Mouse (Mus musculus) lung, postnatal 0 days (tissue): Measurements from ENCODE around the gene Stat6. TPM values are rescaled to one million over a fixed set of nuclear protein-coding genes. Genes with fewer than 3 reads are reported as not detected.

Experiments used
- ATAC-seq: fragments of 200-750 bp; cut with Nextera tagmentation; 2 replicates; pipeline ENCODE4 v1.8.0; 2017; ENCODE audit warnings: moderate library complexity
- DNase-seq: peaks from one replicate; pipeline ENCODE4 v3.0.0-alpha.2; 2016; ENCODE audit warnings: low spot score
- H3K27ac ChIP-seq: fragments of 300-500 bp; sonication (generic); 2 replicates; pipeline ENCODE4 v1.5.1; 2014; ENCODE audit warnings: antibody characterized with exemption, mild to moderate bottlenecking, low read length, mixed read lengths
- H3K27me3 ChIP-seq: fragments of 300-500 bp; sonication (generic); replicated peaks from 2 replicates; pipeline ENCODE4 v1.6.1; 2014; ENCODE audit warnings: low read length, mixed read lengths; ENCODE audit not compliant: insufficient read depth
- H3K36me3 ChIP-seq: fragments of 300-500 bp; sonication (generic); 2 replicates; pipeline ENCODE4 v1.6.1; 2014; ENCODE audit warnings: low read length, mixed read lengths; ENCODE audit not compliant: insufficient read depth
- H3K4me1 ChIP-seq: fragments of 300-500 bp; sonication (generic); 2 replicates; pipeline ENCODE4 v1.6.1; 2014; ENCODE audit warnings: antibody characterized with exemption, low read depth, low read length, mixed read lengths; ENCODE audit not compliant: insufficient read depth
- H3K4me2 ChIP-seq: fragments of 300-500 bp; sonication (generic); replicated peaks from 2 replicates; pipeline ENCODE4 v1.6.1; 2014; ENCODE audit warnings: low read depth, mild to moderate bottlenecking, low read length, moderate library complexity, mixed read lengths
- H3K4me3 ChIP-seq: fragments of 300-500 bp; sonication (generic); 2 replicates; pipeline ENCODE4 v1.5.1; 2014; ENCODE audit warnings: low read depth, low read length
- H3K9ac ChIP-seq: fragments of 300-500 bp; sonication (generic); replicated peaks from 2 replicates; pipeline ENCODE4 v1.6.1; 2014; ENCODE audit warnings: low read depth, mild to moderate bottlenecking
- H3K9me3 ChIP-seq: fragments of 300-500 bp; sonication (generic); 2 replicates; pipeline ENCODE4 v1.6.1; 2016; ENCODE audit warnings: low read length, mixed read lengths
- CTCF ChIP-seq: IDR thresholded peaks from 2 replicates; pipeline ENCODE4 v1.5.1; 2016; ENCODE audit warnings: antibody characterized with exemption, mild to moderate bottlenecking
- EP300 ChIP-seq: IDR thresholded peaks from 2 replicates; pipeline ENCODE4 v1.6.1; 2016; ENCODE audit warnings: antibody characterized with exemption, mild to moderate bottlenecking, control low read depth
- WGBS: fragments of 180-500 bp; shearing (Covaris S2); extraction: QIAGEN DNeasy Blood & Tissue Kit; methylation state at CpG from one replicate; pipeline ENCODE4 v1.1.7; 2014; 5-methylcytosine and 5-hydroxymethylcytosine counted together
- polyA plus RNA-seq: library from polyadenylated mRNA; unstranded; fragments of >200 nt; fragmentation: Nextera tagmentation; extraction: Ambion mirVana; gene quantifications from 2 replicates; pipeline ENCODE4 v1.2.1, GENCODE M21; 2015

Gene Stat6
- polyA plus RNA-seq, 1 experiment from 2014 or later = 39.1 TPM

- Histone ChIP-seq H3K4me3 (no peak overlapping the region), H3K36me3 (no peaks in the 10 kb centered on the region), H3K27me3 (no peaks in the 10 kb centered on the region), H3K9me3 (no peaks in the 10 kb centered on the region), H3K4me2 (no peak overlapping the region), H3K4me1 (peaks cover 6% of the 10 kb centered on the region; the same call in 1 of the 2 replicates), H3K27ac (no peak overlapping the region), H3K9ac (no peak overlapping the region)
- DNase-seq (no peak), ATAC-seq (no peak)
- WGBS = 65% methylated on average over 5 of the region's 5 CpGs
- TF ChIP-seq CTCF = no peak
- TF ChIP-seq EP300 = no peak
Measured at GRCm38 (mm10) chr10:127640421-127640820, 2.4 kb upstream of the Stat6 start.

GRCm38 (mm10) chr10:127641861-127642771, 670 bp upstream of the Stat6 start:
- TF ChIP-seq EP300 (peak; percentile 9; the same call in 1 of the 2 replicates), CTCF (peak; percentile 97)
- peak; percentile 93 for DNase-seq
- Histone ChIP-seq H3K9ac (peak overlapping the region; percentile 77), H3K27ac (peak overlapping the region; percentile 97), H3K9me3 (no peaks in the 10 kb centered on the region), H3K27me3 (no peaks in the 10 kb centered on the region), H3K4me1 (peaks cover 6% of the 10 kb centered on the region; the same call in 1 of the 2 replicates), H3K4me3 (peak overlapping the region; percentile 66), H3K4me2 (peak overlapping the region; percentile 79), H3K36me3 (peaks cover 2% of the 10 kb centered on the region; the same call in 1 of the 2 replicates)
- peak; percentile 75 for ATAC-seq
- WGBS = 4% methylated on average over 19 of the region's 19 CpGs

- TF ChIP-seq CTCF (peak; percentile 35), EP300 (no peak)
- peak; percentile 65 for ATAC-seq
- DNase-seq = peak; percentile 91
- peaks cover 2% of the 10 kb centered on the region for H3K36me3 ChIP-seq
- peak overlapping the region; percentile 66 for H3K4me3 ChIP-seq
- peak overlapping the region; percentile 77 for H3K9ac ChIP-seq
- H3K4me1 ChIP-seq = peaks cover 6% of the 10 kb centered on the region; the same call in 1 of the 2 replicates
- peak overlapping the region; percentile 97 for H3K27ac ChIP-seq
- no peaks in the 10 kb centered on the region for H3K27me3 ChIP-seq
- H3K4me2 ChIP-seq = peak overlapping the region; percentile 79
- WGBS = under 1% methylated on average over 24 of the region's 25 CpGs
- no peaks in the 10 kb centered on the region for H3K9me3 ChIP-seq
Measured at GRCm38 (mm10) chr10:127643553-127644238, 910 bp downstream of the Stat6 start.

- Histone ChIP-seq H3K4me1 (peaks cover 6% of the 10 kb centered on the region; the same call in 1 of the 2 replicates), H3K27ac (no peak overlapping the region), H3K9ac (no peak overlapping the region), H3K27me3 (no peaks in the 10 kb centered on the region), H3K9me3 (no peaks in the 10 kb centered on the region), H3K4me2 (no peak overlapping the region), H3K4me3 (no peak overlapping the region), H3K36me3 (peaks cover 2% of the 10 kb centered on the region)
- TF ChIP-seq CTCF = no peak
- TF ChIP-seq EP300 = no peak
- WGBS = 64% methylated on average over 2 of the region's 2 CpGs
- DNase-seq = no peak
- ATAC-seq = no peak
Measured at GRCm38 (mm10) chr10:127645791-127646190, 3.0 kb downstream of the Stat6 start.

DNA sequence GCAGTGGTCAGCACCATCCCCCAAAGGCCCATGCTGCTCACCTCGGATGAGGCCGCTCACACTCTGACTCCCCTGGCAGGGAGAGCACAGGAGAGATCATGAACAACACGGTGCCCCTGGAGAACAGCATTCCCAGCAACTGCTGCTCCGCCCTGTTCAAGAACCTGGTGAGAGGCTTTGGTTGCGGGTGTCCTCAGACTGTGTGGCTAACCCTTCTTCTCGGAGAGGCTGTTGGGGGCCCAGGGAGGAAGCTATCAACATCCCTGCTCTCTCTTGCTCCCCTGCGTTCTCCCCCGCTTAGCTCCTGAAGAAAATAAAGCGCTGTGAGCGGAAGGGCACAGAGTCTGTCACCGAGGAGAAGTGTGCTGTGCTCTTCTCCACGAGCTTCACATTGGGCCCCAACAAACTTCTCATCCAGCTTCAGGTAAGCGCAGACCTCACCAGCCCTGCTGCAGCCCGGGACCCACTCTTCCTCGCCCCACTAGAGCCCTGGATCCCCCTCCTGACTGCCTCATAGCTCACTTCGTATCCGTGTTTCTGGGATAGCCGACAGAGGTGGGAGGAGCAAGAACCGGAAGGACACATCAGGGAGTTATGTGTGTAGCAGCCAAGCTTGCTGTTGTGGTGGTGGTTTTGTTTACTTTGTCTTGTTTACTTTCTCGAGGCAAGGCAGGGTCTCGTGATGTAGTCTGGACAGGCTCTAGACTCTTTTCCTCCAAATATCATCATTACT, 10.3 kb downstream of the Stat6 start:
- DNase-seq (peak; percentile 54), ATAC-seq (peak; percentile 58)
- WGBS = 36% methylated on average over 21 of the region's 21 CpGs
- H3K27me3 ChIP-seq = no peaks in the 10 kb centered on the region
- peaks cover 29% of the 10 kb centered on the region for H3K36me3 ChIP-seq
- H3K4me1 ChIP-seq = no peaks in the 10 kb centered on the region
- TF ChIP-seq CTCF = no peak
- no peak for TF ChIP-seq EP300
- no peak overlapping the region for H3K9ac ChIP-seq
- no peak overlapping the region for H3K4me3 ChIP-seq
- H3K9me3 ChIP-seq = no peaks in the 10 kb centered on the region
- H3K27ac ChIP-seq = no peak overlapping the region
- 0 out of 2 replicates have a peak overlapping the region, but pooled peaks have one; percentile 17 for H3K4me2 ChIP-seq
